Mouse (Mus musculus) thymus, postnatal 10 days (tissue): Measurements from ENCODE around the gene Pde3b.
A peak's percentile ranks its signal among the peaks of the same experiment; 100 is the strongest.
"Not testable (repeated sequence)": the region's sequence is repeated elsewhere in the genome, so short reads cannot be mapped to it uniquely, and the experiment has no call there.

Experiments
- DNase-seq, 2 experiments: peaks; one replicate each; pipeline ENCODE4 v3.0.0; 2021; ENCODE audit warnings: low spot score in 2 of 2

The Pde3b gene

GRCm38 (mm10) chr7:114479779-114480178 lies 64.7 kb downstream of the Pde3b start:
- DNase-seq: peak in 1 of 2 experiments; percentile 46

GRCm38 (mm10) chr7:114480196-114480989 lies 65.3 kb downstream of the Pde3b start:
- DNase-seq: no peak

GRCm38 (mm10) chr7:114481008-114481407 lies 65.9 kb downstream of the Pde3b start:
- DNase-seq: no peak

GRCm38 (mm10) chr7:114481429-114481931 lies 66.4 kb downstream of the Pde3b start:
- DNase-seq: no peak

GRCm38 (mm10) chr7:114492540-114492939 lies 77.5 kb downstream of the Pde3b start:
- DNase-seq: no peak

GRCm38 (mm10) chr7:114494033-114494432 lies 79.0 kb downstream of the Pde3b start:
- peak in 1 of 2 experiments; percentile 18 for DNase-seq

- DNase-seq: no peak
Measured at GRCm38 (mm10) chr7:114499293-114499692, 84.2 kb downstream of the Pde3b start.

GRCm38 (mm10) chr7:114508879-114509278 lies 93.8 kb downstream of the Pde3b start:
- no peak for DNase-seq

GRCm38 (mm10) chr7:114520122-114520521 lies 105.0 kb downstream of the Pde3b start:
- no peak for DNase-seq

- no peak for DNase-seq
Measured at GRCm38 (mm10) chr7:114526245-114526644, 111.2 kb downstream of the Pde3b start.

- no peak for DNase-seq
Measured at GRCm38 (mm10) chr7:114536179-114536578, 121.1 kb downstream of the Pde3b start.

- peak; percentile 85 for DNase-seq
Measured at GRCm38 (mm10) chr7:114562531-114563241, 147.6 kb downstream of the Pde3b start, which contains the start of gene Cyp2r1. Gene Cyp2r1, minus strand, starts transcription at chr7:114562972.

GRCm38 (mm10) chr7:114573866-114574265 lies 158.8 kb downstream of the Pde3b start:
- not testable (repeated sequence) for DNase-seq

GRCm38 (mm10) chr7:114576931-114577330 lies 161.8 kb downstream of the Pde3b start:
- no peak for DNase-seq

GRCm38 (mm10) chr7:114577665-114578064 lies 162.6 kb downstream of the Pde3b start:
- DNase-seq: no peak

- DNase-seq: peak in 1 of 2 experiments; percentile 39
Measured at GRCm38 (mm10) chr7:114580426-114580825, 165.3 kb downstream of the Pde3b start.

GRCm38 (mm10) chr7:114581200-114581599 lies 166.1 kb downstream of the Pde3b start:
- no peak for DNase-seq

- no peak for DNase-seq
Measured at GRCm38 (mm10) chr7:114582441-114582840, 167.4 kb downstream of the Pde3b start.
